Mouse (Mus musculus) stomach, embryonic 14.5 days (tissue): ENCODE measurements around the gene March6. TPM values are rescaled to one million over a fixed set of nuclear protein-coding genes. Genes with fewer than 3 reads are reported as not detected.

Source experiments
- ATAC-seq: fragments of 200-750 bp; cut with Nextera tagmentation; 2 replicates; pipeline ENCODE4 v1.8.0; 2017; ENCODE audit warnings: low read depth, moderate TSS enrichment; ENCODE audit not compliant: insufficient number of reproducible peaks, insufficient read depth, low FRiP score
- H3K27ac ChIP-seq: fragments of 300-500 bp; sonication (generic); 2 replicates; pipeline ENCODE4 v1.5.1; 2014; ENCODE audit warnings: mild to moderate bottlenecking, low read length, moderate library complexity, mixed read lengths
- H3K27me3 ChIP-seq: fragments of 300-500 bp; sonication (generic); 2 replicates; pipeline ENCODE4 v1.6.1; 2014; ENCODE audit warnings: low read length, control low read depth, mixed read lengths; ENCODE audit not compliant: control insufficient read depth, insufficient read depth
- H3K36me3 ChIP-seq: fragments of 300-500 bp; sonication (generic); 2 replicates; pipeline ENCODE4 v1.6.1; 2014; ENCODE audit warnings: mild to moderate bottlenecking, control low read depth, low read length, moderate library complexity, mixed read lengths; ENCODE audit not compliant: control insufficient read depth, insufficient read depth
- H3K4me1 ChIP-seq: fragments of 300-500 bp; sonication (generic); 2 replicates; pipeline ENCODE4 v1.6.1; 2014; ENCODE audit warnings: low read length, control low read depth, mixed read lengths; ENCODE audit not compliant: control insufficient read depth, insufficient read depth
- H3K4me2 ChIP-seq: fragments of 300-500 bp; sonication (generic); replicated peaks from 2 replicates; pipeline ENCODE4 v1.6.1; 2014; ENCODE audit warnings: low read depth, low read length, control low read depth
- H3K4me3 ChIP-seq: fragments of 300-500 bp; sonication (generic); 2 replicates; pipeline ENCODE4 v1.5.1; 2014; ENCODE audit warnings: low read depth, low read length, control low read depth
- H3K9ac ChIP-seq: fragments of 300-500 bp; sonication (generic); replicated peaks from 2 replicates; pipeline ENCODE4 v1.6.1; 2014; ENCODE audit warnings: low read depth, mild to moderate bottlenecking, control low read depth, low read length, moderate library complexity, mixed read lengths
- H3K9me3 ChIP-seq: fragments of 300-500 bp; sonication (generic); 2 replicates; pipeline ENCODE4 v1.6.1; 2016; ENCODE audit warnings: low read depth, low read length, control low read depth; ENCODE audit not compliant: control insufficient read depth
- WGBS: fragments of 180-500 bp; shearing (Covaris S2); extraction: QIAGEN DNeasy Blood & Tissue Kit; methylation state at CpG from one replicate; pipeline ENCODE4 v1.1.7; 2014; 5-methylcytosine and 5-hydroxymethylcytosine counted together
- polyA plus RNA-seq: library from polyadenylated mRNA; unstranded; fragments of >200 nt; fragmentation: Nextera tagmentation; extraction: Ambion mirVana; gene quantifications from 2 replicates; pipeline ENCODE4 v1.2.1, GENCODE M21; 2014

Gene March6
- polyA plus RNA-seq, 1 experiment from 2014 or later, result 37.2 TPM

- Histone ChIP-seq H3K4me1 (0 out of 2 replicates have a peak, but pooled peaks cover 7% of the 10 kb centered on the region), H3K27ac (no peak overlapping the region), H3K4me3 (no peak overlapping the region), H3K36me3 (no peaks in the 10 kb centered on the region), H3K4me2 (no peak overlapping the region), H3K27me3 (no peaks in the 10 kb centered on the region), H3K9me3 (no peaks in the 10 kb centered on the region), H3K9ac (no peak overlapping the region)
- ATAC-seq, result no peak
- 91% methylated on average over 1 of the region's 1 CpGs for WGBS
Observed at GRCm38 (mm10) chr15:31511795-31512194, 19.1 kb downstream of the March6 start.

- ATAC-seq, result no peak
- 0 out of 2 replicates have a peak, but pooled peaks cover 7% of the 10 kb centered on the region for H3K4me1 ChIP-seq
- H3K9ac ChIP-seq, result no peak overlapping the region
- H3K9me3 ChIP-seq, result no peaks in the 10 kb centered on the region
- H3K27ac ChIP-seq, result no peak overlapping the region
- H3K4me2 ChIP-seq, result no peak overlapping the region
- H3K4me3 ChIP-seq, result no peak overlapping the region
- H3K27me3 ChIP-seq, result no peaks in the 10 kb centered on the region
- H3K36me3 ChIP-seq, result no peaks in the 10 kb centered on the region
Observed at GRCm38 (mm10) chr15:31511406-31511771, 19.5 kb downstream of the March6 start.

GRCm38 (mm10) chr15:31510477-31511405 lies 20.1 kb downstream of the March6 start:
- no peak overlapping the region for H3K27ac ChIP-seq
- 64% methylated on average over 7 of the region's 7 CpGs for WGBS

DNA sequence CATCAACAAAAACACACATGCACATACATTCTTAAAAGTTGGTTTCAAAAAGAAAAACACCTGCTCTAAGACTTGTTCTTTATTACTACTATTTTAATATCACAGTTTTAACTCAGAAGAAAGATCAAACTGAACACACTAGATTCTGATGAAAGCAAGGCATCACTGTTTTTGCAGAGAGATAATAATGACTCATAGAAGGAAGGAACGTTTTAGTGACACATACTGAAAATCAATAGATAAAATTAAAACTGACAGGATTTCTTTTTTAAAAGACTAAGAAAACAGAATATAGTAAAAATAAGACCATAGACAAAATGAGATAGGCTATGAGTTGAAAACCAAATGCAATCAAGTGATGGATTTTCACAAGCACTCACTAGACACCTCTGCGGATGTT lies 25.8 kb downstream of the March6 start:
- Histone ChIP-seq H3K36me3 (peaks cover 22% of the 10 kb centered on the region), H3K27ac (no peak overlapping the region), H3K9me3 (no peaks in the 10 kb centered on the region), H3K9ac (no peak overlapping the region), H3K4me3 (no peak overlapping the region), H3K27me3 (no peaks in the 10 kb centered on the region), H3K4me2 (no peak overlapping the region), H3K4me1 (no peaks in the 10 kb centered on the region)
- no peak for ATAC-seq
- WGBS, result 85% methylated on average over 2 of the region's 2 CpGs

More at GRCm38 (mm10) chr15:31510477-31511405, 20.1 kb downstream of the March6 start:
- no peaks in the 10 kb centered on the region for H3K27me3 ChIP-seq
- H3K4me1 ChIP-seq, result 0 out of 2 replicates have a peak, but pooled peaks cover 7% of the 10 kb centered on the region
- no peak overlapping the region for H3K9ac ChIP-seq
- no peak for ATAC-seq
- no peaks in the 10 kb centered on the region for H3K9me3 ChIP-seq
- H3K4me2 ChIP-seq, result no peak overlapping the region
- peaks cover 4% of the 10 kb centered on the region; the same call in 1 of the 2 replicates for H3K36me3 ChIP-seq
- no peak overlapping the region for H3K4me3 ChIP-seq

- Histone ChIP-seq H3K4me3 (no peak overlapping the region), H3K4me2 (no peak overlapping the region), H3K27me3 (no peaks in the 10 kb centered on the region), H3K4me1 (no peaks in the 10 kb centered on the region), H3K36me3 (peaks cover 24% of the 10 kb centered on the region), H3K9ac (no peak overlapping the region), H3K27ac (no peak overlapping the region), H3K9me3 (no peaks in the 10 kb centered on the region)
- WGBS, result 86% methylated on average over 3 of the region's 3 CpGs
- ATAC-seq, result no peak
Observed at GRCm38 (mm10) chr15:31503447-31503846, 27.4 kb downstream of the March6 start.

GRCm38 (mm10) chr15:31502996-31503395 lies 27.9 kb downstream of the March6 start:
- H3K4me3 ChIP-seq, result no peak overlapping the region
- no peaks in the 10 kb centered on the region for H3K4me1 ChIP-seq
- WGBS, result 84% methylated on average over 4 of the region's 4 CpGs
- no peak overlapping the region for H3K27ac ChIP-seq
- H3K4me2 ChIP-seq, result no peak overlapping the region
- no peak for ATAC-seq
- H3K36me3 ChIP-seq, result peaks cover 28% of the 10 kb centered on the region
- H3K9me3 ChIP-seq, result no peaks in the 10 kb centered on the region
- H3K9ac ChIP-seq, result no peak overlapping the region
- no peaks in the 10 kb centered on the region for H3K27me3 ChIP-seq

GRCm38 (mm10) chr15:31502313-31502712 lies 28.5 kb downstream of the March6 start:
- Histone ChIP-seq H3K4me3 (no peak overlapping the region), H3K9me3 (no peaks in the 10 kb centered on the region), H3K27ac (no peak overlapping the region), H3K4me2 (no peak overlapping the region), H3K4me1 (no peaks in the 10 kb centered on the region), H3K27me3 (no peaks in the 10 kb centered on the region), H3K9ac (no peak overlapping the region), H3K36me3 (peaks cover 30% of the 10 kb centered on the region)
- WGBS, result 87% methylated on average over 1 of the region's 1 CpGs
- no peak for ATAC-seq

GRCm38 (mm10) chr15:31494803-31495202 lies 36.0 kb downstream of the March6 start:
- Histone ChIP-seq H3K4me3 (no peak overlapping the region), H3K9me3 (no peaks in the 10 kb centered on the region), H3K27ac (no peak overlapping the region), H3K4me2 (no peak overlapping the region), H3K4me1 (no peaks in the 10 kb centered on the region), H3K36me3 (peaks cover 46% of the 10 kb centered on the region), H3K9ac (no peak overlapping the region), H3K27me3 (no peaks in the 10 kb centered on the region)
- 92% methylated on average over 9 of the region's 9 CpGs for WGBS
- ATAC-seq, result no peak
